Mouse (Mus musculus) midbrain, embryonic 16.5 days (tissue): ENCODE data around the gene Syt14. TPM values are rescaled to one million over a fixed set of nuclear protein-coding genes. Genes with fewer than 3 reads are reported as not detected.

Source experiments
- ATAC-seq: fragments of 200-750 bp; cut with Nextera tagmentation; 2 replicates; pipeline ENCODE4 v1.8.0; 2017; ENCODE audit warnings: moderate TSS enrichment
- H3K27ac ChIP-seq: fragments of 300-500 bp; sonication (generic); 2 replicates; pipeline ENCODE4 v1.5.1; 2014; ENCODE audit warnings: mild to moderate bottlenecking, low read length, mixed read lengths
- H3K27me3 ChIP-seq: fragments of 300-500 bp; sonication (generic); 2 replicates; pipeline ENCODE4 v1.6.1; 2014; ENCODE audit warnings: low read depth, low read length, mixed read lengths; ENCODE audit not compliant: control insufficient read depth, insufficient read depth
- H3K36me3 ChIP-seq: fragments of 300-500 bp; sonication (generic); 2 replicates; pipeline ENCODE4 v1.6.1; 2014; ENCODE audit warnings: mild to moderate bottlenecking, low read length, moderate library complexity, mixed read lengths; ENCODE audit not compliant: control insufficient read depth, insufficient read depth
- H3K4me1 ChIP-seq: fragments of 300-500 bp; sonication (generic); 2 replicates; pipeline ENCODE4 v1.6.1; 2014; ENCODE audit warnings: mild to moderate bottlenecking, low read length, mixed read lengths; ENCODE audit not compliant: control insufficient read depth, insufficient read depth
- H3K4me2 ChIP-seq: fragments of 300-500 bp; sonication (generic); 2 replicates; pipeline ENCODE4 v1.6.1; 2014; ENCODE audit warnings: mild to moderate bottlenecking, low read length, mixed read lengths
- H3K4me3 ChIP-seq: fragments of 300-500 bp; sonication (generic); 2 replicates; pipeline ENCODE4 v1.5.1; 2014; ENCODE audit warnings: low read depth, mild to moderate bottlenecking, low read length, moderate library complexity, mixed read lengths
- H3K9ac ChIP-seq: fragments of 300-500 bp; sonication (generic); 2 replicates; pipeline ENCODE4 v1.6.1; 2014; ENCODE audit warnings: low read depth, low read length, mixed read lengths
- H3K9me3 ChIP-seq: fragments of 300-500 bp; sonication (generic); replicated peaks from 2 replicates; pipeline ENCODE4 v1.6.1; 2014; ENCODE audit warnings: mild to moderate bottlenecking, low read length, mixed read lengths; ENCODE audit not compliant: control insufficient read depth, poor library complexity, severe bottlenecking
- WGBS: fragments of 180-500 bp; shearing (Covaris S2); extraction: QIAGEN DNeasy Blood & Tissue Kit; methylation state at CpG from one replicate; pipeline ENCODE4 v1.1.7; 2014; 5-methylcytosine and 5-hydroxymethylcytosine counted together
- polyA plus RNA-seq: library from polyadenylated mRNA; unstranded; fragments of >200 nt; fragmentation: Nextera tagmentation; extraction: Ambion mirVana; gene quantifications from 2 replicates; pipeline ENCODE4 v1.2.1, GENCODE M21; 2015

The Syt14 gene
- polyA plus RNA-seq, 1 experiment from 2014 or later = 6.9 TPM

- Histone ChIP-seq H3K27ac (no peak overlapping the region), H3K4me1 (peaks cover 7% of the 10 kb centered on the region), H3K27me3 (no peaks in the 10 kb centered on the region), H3K4me3 (no peak overlapping the region), H3K9me3 (no peaks in the 10 kb centered on the region), H3K9ac (no peak overlapping the region), H3K4me2 (no peak overlapping the region), H3K36me3 (no peaks in the 10 kb centered on the region)
- 75% methylated on average over 3 of the region's 3 CpGs for WGBS
- no peak for ATAC-seq
Measured at GRCm38 (mm10) chr1:192864440-192864839, 171.1 kb downstream of the Syt14 start.

GRCm38 (mm10) chr1:192861305-192861960 lies 174.1 kb downstream of the Syt14 start:
- WGBS = 77% methylated on average over 5 of the region's 5 CpGs
- ATAC-seq = no peak
- no peak overlapping the region for H3K9ac ChIP-seq

GRCm38 (mm10) chr1:192860273-192860672 lies 175.3 kb downstream of the Syt14 start:
- WGBS = 48% methylated on average over 6 of the region's 6 CpGs
- ATAC-seq = no peak
- H3K4me3 ChIP-seq = no peak overlapping the region

More at GRCm38 (mm10) chr1:192861305-192861960, 174.1 kb downstream of the Syt14 start:
- Histone ChIP-seq H3K36me3 (no peaks in the 10 kb centered on the region), H3K9me3 (no peaks in the 10 kb centered on the region), H3K27me3 (no peaks in the 10 kb centered on the region), H3K4me2 (no peak overlapping the region), H3K4me1 (peaks cover 8% of the 10 kb centered on the region), H3K4me3 (no peak overlapping the region), H3K27ac (0 out of 2 replicates have a peak overlapping the region, but pooled peaks have one; percentile 11)

GRCm38 (mm10) chr1:192857582-192857981 lies 178.0 kb downstream of the Syt14 start:
- no peaks in the 10 kb centered on the region for H3K27me3 ChIP-seq
- no peak overlapping the region for H3K27ac ChIP-seq
- H3K9ac ChIP-seq = no peak overlapping the region
- ATAC-seq = no peak
- peaks cover 27% of the 10 kb centered on the region for H3K4me1 ChIP-seq
- no peak overlapping the region for H3K4me2 ChIP-seq
- no peaks in the 10 kb centered on the region for H3K9me3 ChIP-seq
- 90% methylated on average over 5 of the region's 5 CpGs for WGBS
- H3K36me3 ChIP-seq = no peaks in the 10 kb centered on the region
- no peak overlapping the region for H3K4me3 ChIP-seq

More at GRCm38 (mm10) chr1:192860273-192860672, 175.3 kb downstream of the Syt14 start:
- Histone ChIP-seq H3K27me3 (no peaks in the 10 kb centered on the region), H3K4me1 (peaks cover 15% of the 10 kb centered on the region), H3K9ac (no peak overlapping the region), H3K4me2 (no peak overlapping the region), H3K27ac (no peak overlapping the region), H3K9me3 (no peaks in the 10 kb centered on the region), H3K36me3 (no peaks in the 10 kb centered on the region)

- Histone ChIP-seq H3K27ac (no peak overlapping the region), H3K4me2 (no peak overlapping the region), H3K4me1 (peaks cover 30% of the 10 kb centered on the region), H3K36me3 (no peaks in the 10 kb centered on the region), H3K27me3 (no peaks in the 10 kb centered on the region), H3K9ac (no peak overlapping the region), H3K9me3 (no peaks in the 10 kb centered on the region), H3K4me3 (no peak overlapping the region)
- no peak for ATAC-seq
- 64% methylated on average over 6 of the region's 6 CpGs for WGBS
Measured at GRCm38 (mm10) chr1:192856931-192857330, 178.6 kb downstream of the Syt14 start.

GRCm38 (mm10) chr1:192856411-192856810 lies 179.2 kb downstream of the Syt14 start:
- 12% methylated on average over 10 of the region's 10 CpGs for WGBS
- H3K9ac ChIP-seq = no peak overlapping the region
- no peaks in the 10 kb centered on the region for H3K9me3 ChIP-seq
- peaks cover 35% of the 10 kb centered on the region for H3K4me1 ChIP-seq
- no peak for ATAC-seq
- H3K27ac ChIP-seq = peak overlapping the region; percentile 24; the same call in 1 of the 2 replicates
- no peaks in the 10 kb centered on the region for H3K36me3 ChIP-seq
- no peaks in the 10 kb centered on the region for H3K27me3 ChIP-seq
- peak overlapping the region; percentile 95 for H3K4me2 ChIP-seq
- no peak overlapping the region; the same call in 1 of the 2 replicates for H3K4me3 ChIP-seq

- ATAC-seq = peak; percentile 64
- Histone ChIP-seq H3K4me3 (peak within 1 kb of the TSS; percentile 87), H3K4me2 (peak within 1 kb of the TSS; percentile 95), H3K36me3 (no peaks in the 10 kb centered on the region), H3K4me1 (peaks cover 41% of the 10 kb centered on the region), H3K9me3 (no peaks in the 10 kb centered on the region), H3K27ac (peak within 1 kb of the TSS; percentile 97), H3K9ac (peak within 1 kb of the TSS; percentile 95), H3K27me3 (no peaks in the 10 kb centered on the region)
- WGBS = under 1% methylated on average over 56 of the region's 75 CpGs
Measured at GRCm38 (mm10) chr1:192855474-192856230, 179.9 kb downstream of the Syt14 start, which contains the start of gene Sertad4. Gene Sertad4 (minus strand): TSS chr1:192855756.

GRCm38 (mm10) chr1:192854819-192855271 lies 180.7 kb downstream of the Syt14 start:
- Histone ChIP-seq H3K4me3 (peak overlapping the region; percentile 87), H3K4me1 (peaks cover 43% of the 10 kb centered on the region), H3K27ac (peak overlapping the region; percentile 97), H3K9ac (peak overlapping the region; percentile 95), H3K27me3 (no peaks in the 10 kb centered on the region), H3K9me3 (no peaks in the 10 kb centered on the region), H3K36me3 (no peaks in the 10 kb centered on the region), H3K4me2 (peak overlapping the region; percentile 95)
- 0% methylated on average over 41 of the region's 45 CpGs for WGBS
- ATAC-seq = peak; percentile 46
